Mouse (Mus musculus): Measurements from ENCODE around the gene Msh2. TPM values are rescaled to one million over a fixed set of nuclear protein-coding genes. Genes with fewer than 3 reads are reported as not detected.
"Not testable (repeated sequence)": the region's sequence is repeated elsewhere in the genome, so short reads cannot be mapped to it uniquely, and the experiment has no call there.

Gene Msh2
- polyA plus RNA-seq, 1 experiment from 2014 or later, result 95.9 TPM

DNA sequence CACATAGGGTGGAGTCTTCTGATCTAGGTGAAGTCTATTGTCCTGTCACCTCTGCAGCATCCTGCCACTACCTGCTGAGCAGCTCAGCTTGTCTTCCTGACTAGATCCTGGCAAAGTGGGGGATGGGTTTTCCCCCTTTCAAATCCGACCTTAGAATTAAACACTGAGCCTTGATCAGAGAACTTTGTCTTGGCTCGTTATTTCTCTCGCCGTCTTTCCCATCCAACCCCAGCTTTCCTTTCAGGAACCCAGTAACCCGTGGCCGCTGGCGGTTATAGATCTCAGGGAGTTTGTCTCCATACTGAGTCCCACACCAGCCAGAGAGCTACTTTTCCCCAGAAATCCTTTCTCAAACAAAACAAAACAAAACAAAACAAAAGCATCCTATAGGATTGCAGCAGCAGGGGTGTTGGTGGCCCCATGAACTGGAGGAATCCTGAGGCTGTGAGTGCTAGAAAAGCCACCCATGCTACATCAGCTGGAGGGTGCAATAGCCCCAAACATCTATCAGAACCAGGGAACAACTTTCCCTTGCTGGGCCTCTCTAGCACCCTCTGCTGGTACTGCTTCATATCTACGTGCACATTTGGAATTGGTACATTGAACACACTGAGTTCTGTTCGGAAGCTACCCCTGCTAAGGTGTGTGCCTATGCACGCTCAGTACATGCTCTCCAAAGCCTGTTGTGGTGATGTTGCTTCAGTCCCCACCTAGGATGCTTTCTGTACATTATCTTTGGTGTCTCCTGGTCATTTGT, 6.9 kb upstream of the Msh2 start:
- WGBS, result 84% methylated on average over 10 of the region's 10 CpGs
- Histone ChIP-seq H3K27me3 (no peaks in the 10 kb centered on the region), H3K9me3 (replicated peaks) (0 out of 2 replicates have a peak, but pooled peaks cover 5% of the 10 kb centered on the region), H3K9ac (no peak overlapping the region), H3K4me2 (replicated peaks) (no peak overlapping the region), H3K4me1 (no peaks in the 10 kb centered on the region), H3K36me3 (no peaks in the 10 kb centered on the region), H3K27ac (no peak overlapping the region), H3K4me3 (no peak overlapping the region)
- ATAC-seq (ENCODE audit: low FRiP score), result no peak

DNA sequence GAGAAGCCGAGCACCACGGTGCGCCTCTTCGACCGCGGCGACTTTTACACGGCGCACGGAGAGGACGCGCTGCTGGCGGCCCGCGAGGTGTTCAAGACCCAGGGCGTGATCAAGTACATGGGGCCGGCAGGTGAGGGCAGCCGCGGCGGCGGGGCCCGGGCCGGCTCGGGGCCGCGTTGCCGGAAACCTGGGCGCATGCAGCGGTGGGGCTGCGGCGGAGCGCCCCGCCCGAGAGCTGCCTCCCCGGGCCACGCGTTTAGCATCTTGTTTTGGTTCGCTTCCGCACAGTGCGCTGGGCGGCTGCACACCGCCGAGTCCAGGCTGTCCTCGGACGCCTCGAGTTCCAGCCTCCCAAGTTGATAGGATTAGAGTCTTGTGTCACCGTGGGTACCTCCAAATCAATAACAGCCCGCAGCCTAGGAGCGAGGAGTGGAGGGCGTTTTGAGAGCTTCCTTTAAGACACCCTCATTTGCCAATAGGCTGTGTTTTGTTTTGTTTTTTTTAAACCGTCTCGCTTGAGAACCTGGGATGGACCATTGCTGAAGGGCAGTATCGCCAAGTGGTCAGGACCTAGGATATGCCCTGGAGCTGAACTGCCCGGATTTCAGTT, 652 bp downstream of the Msh2 start:
- Histone ChIP-seq H3K9me3 (replicated peaks) (no peaks in the 10 kb centered on the region), H3K27me3 (no peaks in the 10 kb centered on the region), H3K36me3 (0 out of 2 replicates have a peak, but pooled peaks cover 2% of the 10 kb centered on the region), H3K4me2 (replicated peaks) (peak overlapping the region; percentile 78), H3K27ac (peak overlapping the region; percentile 87), H3K9ac (peak overlapping the region; percentile 84), H3K4me3 (peak overlapping the region; percentile 95), H3K4me1 (peaks cover 22% of the 10 kb centered on the region)
- ATAC-seq (ENCODE audit: low FRiP score), result peak; percentile 74
- under 1% methylated on average over 53 of the region's 54 CpGs for WGBS

GRCm38 (mm10) chr17:87676916-87677474, 4.9 kb downstream of the Msh2 start:
- H3K9ac ChIP-seq; ATAC-seq (ENCODE audit: low FRiP score); H3K9me3 ChIP-seq (replicated peaks); H3K27ac ChIP-seq; H3K27me3 ChIP-seq; H3K4me3 ChIP-seq; H3K4me2 ChIP-seq (replicated peaks): not testable (repeated sequence)
- H3K4me1 ChIP-seq, result peaks cover 20% of the 10 kb centered on the region
- WGBS, result 86% methylated on average over 1 of the region's 1 CpGs
- peaks cover 25% of the 10 kb centered on the region for H3K36me3 ChIP-seq

DNA sequence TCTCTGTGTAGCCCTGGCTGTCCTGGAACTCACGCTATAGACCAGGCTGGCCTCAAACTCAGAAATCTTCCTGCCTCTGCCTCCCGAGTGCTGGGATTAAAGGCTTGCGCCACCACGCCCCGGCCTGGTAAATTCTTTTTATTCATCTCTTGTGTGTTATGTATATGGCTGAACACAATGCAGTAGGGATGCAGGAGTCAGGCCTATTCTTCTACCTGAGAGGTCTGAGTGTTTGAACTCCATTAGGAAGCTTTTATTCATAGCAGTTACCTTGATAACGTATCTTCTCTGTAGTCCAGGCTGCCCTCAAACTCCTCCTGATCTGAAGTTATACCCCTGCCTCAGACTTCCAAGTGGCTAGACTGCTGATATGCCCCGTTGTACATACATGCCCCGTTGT, 5.5 kb downstream of the Msh2 start:
- peaks cover 31% of the 10 kb centered on the region for H3K36me3 ChIP-seq
- WGBS, result 96% methylated on average over 8 of the region's 8 CpGs
- H3K4me1 ChIP-seq, result peaks cover 20% of the 10 kb centered on the region
- no peak overlapping the region for H3K4me2 ChIP-seq (replicated peaks)
- H3K9me3 ChIP-seq (replicated peaks), result no peaks in the 10 kb centered on the region
- no peaks in the 10 kb centered on the region for H3K27me3 ChIP-seq
- no peak overlapping the region for H3K27ac ChIP-seq
- no peak overlapping the region for H3K4me3 ChIP-seq
- no peak for ATAC-seq (ENCODE audit: low FRiP score)
- H3K9ac ChIP-seq, result no peak overlapping the region

DNA sequence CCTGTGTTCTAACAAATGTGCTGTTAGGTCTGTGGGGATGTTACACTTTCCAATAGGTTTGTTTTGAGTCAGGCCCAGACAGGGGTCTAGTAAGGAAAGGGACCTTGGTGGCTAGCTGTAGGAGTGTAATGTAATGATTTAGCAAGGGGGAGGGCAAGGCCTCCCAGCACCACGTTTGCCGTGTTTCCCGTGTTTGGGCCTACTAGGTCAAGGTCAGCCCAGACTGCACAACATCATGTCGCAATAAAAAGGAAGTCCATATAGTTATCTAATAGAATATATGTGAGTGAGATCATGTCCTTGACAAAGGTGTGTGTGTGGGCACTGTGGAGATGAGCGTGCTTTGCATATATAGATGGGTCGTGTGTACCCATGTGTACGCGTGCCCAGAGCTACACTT, 17.1 kb downstream of the Msh2 start:
- Histone ChIP-seq H3K36me3 (peaks cover 58% of the 10 kb centered on the region), H3K4me3 (no peak overlapping the region), H3K4me2 (replicated peaks) (no peak overlapping the region), H3K27me3 (no peaks in the 10 kb centered on the region), H3K4me1 (no peaks in the 10 kb centered on the region), H3K9me3 (replicated peaks) (no peaks in the 10 kb centered on the region), H3K27ac (no peak overlapping the region), H3K9ac (no peak overlapping the region)
- 96% methylated on average over 8 of the region's 8 CpGs for WGBS
- no peak for ATAC-seq (ENCODE audit: low FRiP score)

GRCm38 (mm10) chr17:87691958-87692357, 19.8 kb downstream of the Msh2 start:
- H3K4me2 ChIP-seq (replicated peaks), result no peak overlapping the region
- no peak for ATAC-seq (ENCODE audit: low FRiP score)
- H3K4me3 ChIP-seq, result no peak overlapping the region
- no peaks in the 10 kb centered on the region for H3K4me1 ChIP-seq
- 94% methylated on average over 5 of the region's 5 CpGs for WGBS
- H3K36me3 ChIP-seq, result peaks cover 51% of the 10 kb centered on the region
- H3K27ac ChIP-seq, result no peak overlapping the region
- H3K9me3 ChIP-seq (replicated peaks), result no peaks in the 10 kb centered on the region
- H3K9ac ChIP-seq, result no peak overlapping the region
- no peaks in the 10 kb centered on the region for H3K27me3 ChIP-seq

DNA sequence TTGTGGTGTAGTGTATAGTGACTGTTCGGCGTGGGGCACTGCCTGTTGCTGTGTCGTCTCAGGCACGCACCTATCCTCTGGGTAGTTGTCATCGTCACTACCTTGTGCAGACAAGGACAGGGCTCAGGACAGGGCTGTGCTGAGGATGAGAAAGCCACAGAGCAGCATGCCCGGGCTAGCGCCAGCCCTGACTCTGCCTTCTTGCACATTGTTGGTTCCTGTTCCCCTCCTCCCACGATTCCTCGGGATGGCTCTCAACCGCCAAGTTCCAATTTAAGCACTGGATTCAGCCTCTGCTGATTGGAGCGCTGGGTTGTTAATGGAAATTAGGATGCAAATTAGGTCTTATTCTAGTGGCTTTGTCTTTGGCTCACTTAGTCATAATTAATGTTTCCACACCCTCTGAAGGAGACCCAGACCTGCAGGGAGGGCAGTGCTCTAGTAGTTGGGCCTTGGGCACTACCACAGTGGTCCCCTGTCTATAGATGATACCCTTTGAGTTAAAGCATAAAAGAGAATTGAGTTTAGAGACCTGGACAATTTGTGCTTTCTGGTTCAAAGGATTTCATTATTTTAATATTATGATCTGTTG, 23.8 kb downstream of the Msh2 start:
- Histone ChIP-seq H3K4me3 (no peak overlapping the region), H3K4me1 (peaks cover 3% of the 10 kb centered on the region; the same call in 1 of the 2 replicates), H3K9ac (no peak overlapping the region), H3K27ac (no peak overlapping the region), H3K9me3 (replicated peaks) (no peaks in the 10 kb centered on the region), H3K36me3 (peaks cover 47% of the 10 kb centered on the region), H3K27me3 (no peaks in the 10 kb centered on the region), H3K4me2 (replicated peaks) (no peak overlapping the region)
- ATAC-seq (ENCODE audit: low FRiP score), result no peak; the same call in 1 of the 2 replicates
- WGBS, result 88% methylated on average over 11 of the region's 11 CpGs

- 92% methylated on average over 6 of the region's 6 CpGs for WGBS
- no peak for ATAC-seq (ENCODE audit: low FRiP score)
- H3K36me3 ChIP-seq, result peaks cover 52% of the 10 kb centered on the region
Observed at GRCm38 (mm10) chr17:87696814-87697213, 24.7 kb downstream of the Msh2 start.

GRCm38 (mm10) chr17:87698996-87699765, 27.1 kb downstream of the Msh2 start:
- no peaks in the 10 kb centered on the region for H3K27me3 ChIP-seq
- no peak overlapping the region for H3K27ac ChIP-seq
- H3K4me3 ChIP-seq, result no peak overlapping the region
- ATAC-seq (ENCODE audit: low FRiP score), result no peak
- H3K4me2 ChIP-seq (replicated peaks), result no peak overlapping the region
- no peaks in the 10 kb centered on the region for H3K9me3 ChIP-seq (replicated peaks)
- WGBS, result 83% methylated on average over 16 of the region's 16 CpGs
- peaks cover 58% of the 10 kb centered on the region for H3K36me3 ChIP-seq
- peaks cover 3% of the 10 kb centered on the region; the same call in 1 of the 2 replicates for H3K4me1 ChIP-seq
- H3K9ac ChIP-seq, result no peak overlapping the region

More at GRCm38 (mm10) chr17:87696814-87697213, 24.7 kb downstream of the Msh2 start:
- Histone ChIP-seq H3K9ac (no peak overlapping the region), H3K4me1 (peaks cover 3% of the 10 kb centered on the region; the same call in 1 of the 2 replicates), H3K27me3 (no peaks in the 10 kb centered on the region), H3K9me3 (replicated peaks) (no peaks in the 10 kb centered on the region), H3K4me3 (no peak overlapping the region), H3K4me2 (replicated peaks) (no peak overlapping the region), H3K27ac (no peak overlapping the region)

GRCm38 (mm10) chr17:87700101-87700500, 28.0 kb downstream of the Msh2 start:
- peaks cover 3% of the 10 kb centered on the region; the same call in 1 of the 2 replicates for H3K4me1 ChIP-seq
- WGBS, result 81% methylated on average over 8 of the region's 8 CpGs
- H3K9me3 ChIP-seq (replicated peaks), result no peaks in the 10 kb centered on the region
- no peak overlapping the region for H3K4me3 ChIP-seq
- H3K27me3 ChIP-seq, result no peaks in the 10 kb centered on the region
- no peak overlapping the region for H3K27ac ChIP-seq
- H3K4me2 ChIP-seq (replicated peaks), result no peak overlapping the region
- peaks cover 58% of the 10 kb centered on the region for H3K36me3 ChIP-seq
- no peak for ATAC-seq (ENCODE audit: low FRiP score)
- no peak overlapping the region for H3K9ac ChIP-seq

GRCm38 (mm10) chr17:87724727-87725126, 52.6 kb downstream of the Msh2 start:
- Histone ChIP-seq H3K9ac (no peak overlapping the region), H3K36me3 (peaks cover 44% of the 10 kb centered on the region), H3K4me3 (no peak overlapping the region), H3K9me3 (replicated peaks) (no peaks in the 10 kb centered on the region), H3K4me2 (replicated peaks) (no peak overlapping the region), H3K4me1 (no peaks in the 10 kb centered on the region), H3K27me3 (no peaks in the 10 kb centered on the region), H3K27ac (no peak overlapping the region)
- ATAC-seq (ENCODE audit: low FRiP score), result no peak
- 88% methylated on average over 7 of the region's 7 CpGs for WGBS

All from hindbrain, embryonic 12.5 days (tissue).